Mouse (Mus musculus) cortical plate, adult 2 months (tissue): ENCODE results near the gene Smim20.

Experiments
- CTCF ChIP-seq: fragments of 200-500 bp; IDR thresholded peaks from 2 replicates; pipeline ENCODE4 v1.5.1; 2011; ENCODE audit warnings: mild to moderate bottlenecking, control low read depth, low read length; ENCODE audit not compliant: insufficient read depth; ENCODE audit errors: extremely low read depth
- POLR2A ChIP-seq: fragments of 200-500 bp; IDR thresholded peaks from 2 replicates; pipeline ENCODE4 v1.6.1; 2011; ENCODE audit warnings: mild to moderate bottlenecking, low read length, control low read depth; ENCODE audit not compliant: insufficient read depth; ENCODE audit errors: extremely low read depth

DNA sequence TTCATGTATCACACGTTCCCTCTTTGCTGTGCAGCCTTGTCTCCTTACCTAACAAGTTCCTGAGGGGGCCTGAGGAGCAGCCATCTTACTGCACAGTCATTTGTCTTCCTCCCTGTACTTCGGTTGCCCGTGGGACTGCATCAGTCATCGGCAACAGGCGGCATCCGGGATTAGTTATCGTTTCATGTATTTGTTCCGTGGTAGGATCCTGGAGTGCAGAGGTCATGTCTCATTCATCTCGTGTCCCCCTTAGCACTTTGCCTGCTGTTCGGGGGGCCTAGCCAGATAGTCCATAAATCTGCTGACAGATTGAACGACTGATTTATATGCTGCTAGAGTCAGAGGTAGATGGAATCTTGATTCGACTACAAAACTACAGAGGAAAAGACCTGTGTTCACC lies 1.1 kb upstream of the Smim20 start:
- TF ChIP-seq CTCF (no peak), POLR2A (no peak)
